Mouse (Mus musculus) embryo, embryonic 10.5 days (tissue): ENCODE measurements around the gene Tmem273.
A peak's percentile ranks its signal among the peaks of the same experiment; 100 is the strongest.

Experiments
- DNase-seq: peaks from one replicate; pipeline ENCODE4 v3.0.0-alpha.2; 2015; ENCODE audit warnings: low spot score

Tmem273 gene

GRCm38 (mm10) chr14:32785556-32786130 is at the start of gene Tmem273:
Gene Tmem273 (plus strand): TSS chr14:32785963.
- no peak for DNase-seq

- no peak for DNase-seq
Measured at GRCm38 (mm10) chr14:32736561-32736960, 49.2 kb upstream of the Tmem273 start.

GRCm38 (mm10) chr14:32738586-32738985 is 47.2 kb upstream of the Tmem273 start:
- no peak for DNase-seq

- DNase-seq = no peak
Measured at GRCm38 (mm10) chr14:32748519-32748918, 37.2 kb upstream of the Tmem273 start.

GRCm38 (mm10) chr14:32750727-32751126 is 35.0 kb upstream of the Tmem273 start:
- no peak for DNase-seq

- no peak for DNase-seq
Measured at GRCm38 (mm10) chr14:32754286-32754685, 31.5 kb upstream of the Tmem273 start.

- DNase-seq = no peak
Measured at GRCm38 (mm10) chr14:32762177-32762576, 23.6 kb upstream of the Tmem273 start.

- DNase-seq = no peak
Measured at GRCm38 (mm10) chr14:32770563-32770962, 15.2 kb upstream of the Tmem273 start.

GRCm38 (mm10) chr14:32772085-32772484 is 13.7 kb upstream of the Tmem273 start:
- no peak for DNase-seq

- peak; percentile 32 for DNase-seq
Measured at GRCm38 (mm10) chr14:32772791-32773190, 13.0 kb upstream of the Tmem273 start.

- DNase-seq = no peak
Measured at GRCm38 (mm10) chr14:32773456-32773855, 12.3 kb upstream of the Tmem273 start.

- DNase-seq = no peak
Measured at GRCm38 (mm10) chr14:32776077-32776476, 9.7 kb upstream of the Tmem273 start.

- no peak for DNase-seq
Measured at GRCm38 (mm10) chr14:32778362-32778761, 7.4 kb upstream of the Tmem273 start.

GRCm38 (mm10) chr14:32782866-32783265 is 2.9 kb upstream of the Tmem273 start:
- DNase-seq = no peak

GRCm38 (mm10) chr14:32784130-32784747 is 1.5 kb upstream of the Tmem273 start:
- no peak for DNase-seq

- no peak for DNase-seq
Measured at GRCm38 (mm10) chr14:32784748-32785134, 1.0 kb upstream of the Tmem273 start.

GRCm38 (mm10) chr14:32787691-32788090 is 1.9 kb downstream of the Tmem273 start:
- no peak for DNase-seq

GRCm38 (mm10) chr14:32796375-32796774 is 10.6 kb downstream of the Tmem273 start:
- DNase-seq = no peak

GRCm38 (mm10) chr14:32797803-32798202 is 12.0 kb downstream of the Tmem273 start:
- DNase-seq = no peak

GRCm38 (mm10) chr14:32798355-32798754 is 12.6 kb downstream of the Tmem273 start:
- no peak for DNase-seq

- no peak for DNase-seq
Measured at GRCm38 (mm10) chr14:32800048-32800447, 14.3 kb downstream of the Tmem273 start.

GRCm38 (mm10) chr14:32801016-32801661 is 15.4 kb downstream of the Tmem273 start:
- DNase-seq = peak; percentile 61

- no peak for DNase-seq
Measured at GRCm38 (mm10) chr14:32801662-32802024, 15.9 kb downstream of the Tmem273 start.

GRCm38 (mm10) chr14:32810111-32810510 is 24.3 kb downstream of the Tmem273 start:
- DNase-seq = no peak
